Mouse (Mus musculus) cerebellum, adult 2 months (tissue): ENCODE data around the gene Lingo1.

ENCODE experiments used
- CTCF ChIP-seq: fragments of 200-500 bp; IDR thresholded peaks from 2 replicates; pipeline ENCODE4 v1.5.1; 2011; ENCODE audit warnings: low read depth, mild to moderate bottlenecking, control low read depth, low read length, moderate library complexity, borderline replicate concordance; ENCODE audit not compliant: insufficient read depth
- POLR2A ChIP-seq: fragments of 200-500 bp; IDR thresholded peaks from 2 replicates; pipeline ENCODE4 v1.6.1; 2011; ENCODE audit warnings: low read length, control low read depth, borderline replicate concordance; ENCODE audit not compliant: insufficient read depth

DNA sequence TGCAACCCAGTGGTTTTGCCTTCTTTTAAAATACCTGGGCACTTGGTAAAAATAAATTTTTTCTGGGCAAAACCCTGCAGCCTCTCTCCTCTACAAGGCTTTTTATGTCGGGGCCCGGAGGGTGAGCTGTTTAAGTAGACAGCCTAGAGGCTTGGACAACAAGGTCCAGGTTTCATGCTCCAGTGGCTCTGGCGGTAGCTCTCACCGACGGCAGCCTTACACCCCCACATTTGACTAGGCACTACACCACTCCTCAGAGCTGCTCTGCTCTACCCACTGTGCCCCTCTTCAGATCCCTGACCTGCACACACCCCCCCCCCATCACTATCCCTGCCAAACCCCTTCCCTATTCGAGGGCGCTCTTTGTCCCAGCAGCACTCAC, 212.2 kb downstream of the Lingo1 start:
- no peak for TF ChIP-seq CTCF
- TF ChIP-seq POLR2A, result no peak
